Mouse (Mus musculus) mouse embryonic stem cell (cell line): Measurements from ENCODE around the gene Gm15155.
"Not testable (repeated sequence)": the region's sequence is repeated elsewhere in the genome, so short reads cannot be mapped to it uniquely, and the experiment has no call there.

ENCODE experiments used
- in situ Hi-C, 2 experiments: fragments of 300-500 bp; cut with MboI; formaldehyde crosslinking; loops; 1 replicate in 1 of 2; 3 replicates in 1 of 2; pipeline ENCODE4 v1.14.3; 2019 to 2020; ENCODE audit warnings: low sequenced_read_pairs in 2 of 2, low pct_unique_long_range_greater_than_20kb in 1 of 2, mixed read lengths in 1 of 2; ENCODE audit not compliant: unreplicated experiment in 1 of 2

Gene Gm15155

GRCm38 (mm10) chrX:155900040-155900439, 275.5 kb downstream of the Gm15155 start:
- in situ Hi-C loops = no loop called here

GRCm38 (mm10) chrX:155901742-155902141, 277.2 kb downstream of the Gm15155 start:
- in situ Hi-C loops = no loop called here

GRCm38 (mm10) chrX:155903108-155903507, 278.6 kb downstream of the Gm15155 start:
- in situ Hi-C loops = no loop called here

- in situ Hi-C loops = no loop called here
Measured at GRCm38 (mm10) chrX:156009756-156010155, 385.2 kb downstream of the Gm15155 start.

GRCm38 (mm10) chrX:156155776-156156175, 531.2 kb downstream of the Gm15155 start:
- in situ Hi-C loops = no loop called here

GRCm38 (mm10) chrX:156171587-156171986, 547.0 kb downstream of the Gm15155 start:
- in situ Hi-C loops = no loop called here

- in situ Hi-C loops = not testable (repeated sequence)
Measured at GRCm38 (mm10) chrX:156303806-156304205, 679.3 kb downstream of the Gm15155 start.
